Mouse (Mus musculus): ENCODE measurements around the gene Wscd2.

Gene Wscd2

DNA sequence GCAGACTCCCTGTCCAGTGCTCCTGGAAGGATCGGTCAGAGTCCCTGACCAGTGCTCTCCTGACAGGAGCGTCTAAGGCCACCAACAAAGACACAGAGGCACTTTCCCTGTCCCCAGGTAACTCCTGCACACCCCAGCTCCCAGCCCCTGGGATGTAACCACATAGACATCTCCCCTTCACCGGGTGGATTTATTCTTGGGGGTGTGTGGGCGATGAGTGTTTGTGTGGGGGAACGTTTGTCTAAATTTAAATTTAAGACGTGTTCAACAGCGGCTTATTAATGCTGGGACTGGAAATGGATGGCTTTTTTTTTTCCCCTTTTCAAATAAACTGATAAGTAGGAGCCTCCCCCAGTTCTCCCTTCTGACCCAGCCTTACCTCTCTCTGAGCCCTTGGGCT, 49.7 kb downstream of the Wscd2 start:
- DNase-seq (ENCODE audit: low spot score in 2 of 2), result peak in 1 of 2 experiments; percentile 47

DNA sequence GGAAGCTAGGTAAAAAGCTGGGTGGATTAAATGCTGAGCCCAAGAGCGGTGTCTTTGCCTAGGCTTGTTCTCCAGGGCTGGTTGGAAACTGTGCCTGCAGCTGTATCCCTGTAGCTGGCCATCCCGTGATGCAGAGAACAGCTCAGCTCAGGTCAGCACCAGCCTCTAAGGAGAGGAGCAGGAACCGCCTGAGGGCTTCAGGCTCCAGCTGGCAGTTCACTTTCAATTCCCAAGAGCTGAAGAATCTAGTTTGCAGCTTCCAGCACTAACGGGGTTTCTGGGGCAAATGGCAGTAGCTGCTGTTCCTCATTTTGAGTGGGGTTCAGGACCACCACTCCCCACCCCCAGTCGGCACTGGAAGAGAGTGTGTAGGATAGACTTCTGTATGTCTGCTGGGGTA, 51.1 kb downstream of the Wscd2 start:
- DNase-seq (ENCODE audit: low spot score in 2 of 2), result no peak

DNA sequence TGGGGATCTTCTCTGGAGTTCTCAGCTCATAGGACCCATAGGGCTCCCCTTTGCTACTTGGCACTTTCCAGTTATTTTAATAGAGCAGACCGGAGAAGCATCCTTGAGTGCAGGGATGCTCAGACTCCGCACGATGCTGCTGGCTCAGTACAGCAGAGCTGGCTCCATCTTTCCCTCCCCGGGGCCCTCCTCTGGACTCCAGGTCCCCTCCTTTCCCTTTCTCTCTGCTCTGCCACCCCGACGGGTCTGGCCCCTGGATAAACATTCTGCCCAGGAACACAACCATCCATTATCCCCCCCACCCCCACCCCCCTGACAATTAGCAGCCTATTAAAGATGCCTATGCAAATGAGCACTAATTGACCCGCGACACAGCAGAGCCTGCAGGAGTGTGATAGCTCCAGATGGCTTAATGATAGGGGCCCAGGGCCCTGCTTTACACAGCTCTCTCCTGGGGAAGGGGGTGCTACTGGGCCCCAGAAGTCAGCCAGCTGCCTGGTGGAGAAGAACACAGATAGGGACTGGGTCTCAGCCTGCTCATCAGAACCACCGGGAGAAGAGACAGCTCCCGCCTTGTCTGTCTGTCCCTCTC, 52.8 kb downstream of the Wscd2 start:
- no peak for DNase-seq (ENCODE audit: low spot score in 2 of 2)

DNA sequence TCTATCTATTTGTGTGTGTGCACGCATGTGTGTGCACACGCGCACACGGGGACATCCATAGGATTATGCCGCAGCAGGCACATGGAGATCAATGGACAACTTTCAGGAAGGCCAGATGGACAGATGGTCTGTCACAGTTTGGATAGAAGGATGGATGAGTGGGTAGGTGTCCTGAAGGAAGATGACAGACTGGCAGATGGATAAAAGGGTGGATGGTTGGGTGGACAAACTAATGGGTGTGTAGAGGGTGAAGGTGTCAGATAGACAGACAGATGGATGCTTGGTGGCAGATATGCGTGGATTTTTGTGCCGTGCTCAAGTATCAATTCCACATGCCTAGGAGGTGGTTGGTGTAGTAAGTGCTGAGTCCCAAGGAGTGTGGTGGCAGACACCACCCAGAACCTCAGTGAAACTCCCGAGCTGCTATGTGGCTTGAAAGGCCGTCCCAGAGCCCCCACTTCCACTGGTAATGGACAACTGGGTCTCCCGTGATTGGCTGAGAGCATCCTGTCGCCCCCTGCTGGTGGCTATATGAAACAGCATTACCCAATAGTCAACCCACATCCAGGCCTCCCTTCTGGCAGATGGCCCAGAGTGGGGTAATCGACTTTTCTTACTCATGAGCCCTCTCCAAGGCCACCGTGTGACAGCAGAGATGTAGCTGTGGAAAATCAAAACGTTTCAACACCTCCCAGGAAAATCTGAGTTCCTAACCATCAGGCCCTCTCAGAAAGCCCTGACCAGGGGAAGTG, 58.0 kb downstream of the Wscd2 start:
- DNase-seq (ENCODE audit: low spot score in 2 of 2), result peak; percentile 34 to 42

DNA sequence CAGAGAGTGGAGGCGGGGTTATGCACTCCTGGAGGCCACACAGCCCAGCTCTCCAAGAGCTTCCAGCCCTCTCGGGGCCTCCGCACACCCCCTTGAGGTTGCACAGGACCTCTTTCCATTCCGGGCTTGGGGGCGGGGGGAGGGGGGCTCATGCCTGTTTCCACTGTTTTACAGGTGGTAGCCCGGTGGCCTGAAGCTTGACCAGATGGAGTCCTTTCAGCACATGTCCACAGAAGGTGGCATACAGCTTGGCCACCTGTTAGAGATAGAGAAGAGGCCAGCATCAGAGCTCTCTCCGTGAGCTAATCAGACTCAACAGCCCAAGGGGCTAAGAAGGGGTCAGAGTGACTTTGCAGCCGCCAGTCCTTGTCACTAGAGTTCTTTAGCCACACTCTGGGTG, 60.1 kb downstream of the Wscd2 start:
- DNase-seq (ENCODE audit: low spot score in 2 of 2), result no peak

DNA sequence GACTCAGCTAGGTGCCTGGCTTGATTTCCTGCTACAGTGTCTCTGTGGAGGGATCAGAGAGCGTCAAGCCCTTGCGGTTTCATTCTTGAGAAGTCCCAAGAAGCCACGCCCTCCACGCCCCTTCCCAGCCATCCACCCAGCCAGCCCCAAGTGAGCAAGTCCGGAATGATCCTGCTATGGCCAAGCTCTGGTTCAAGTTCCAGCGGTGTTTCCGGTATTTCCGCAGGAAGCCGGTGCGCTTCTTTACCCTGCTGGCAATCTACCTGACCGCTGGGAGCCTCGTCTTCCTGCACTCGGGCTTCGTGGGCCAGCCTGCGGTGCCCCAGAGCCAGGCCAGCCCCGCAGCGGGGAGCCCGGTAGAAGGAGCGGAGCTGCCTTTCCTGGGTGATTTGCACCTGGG, 60.6 kb downstream of the Wscd2 start:
- no peak for DNase-seq (ENCODE audit: low spot score in 2 of 2)

DNA sequence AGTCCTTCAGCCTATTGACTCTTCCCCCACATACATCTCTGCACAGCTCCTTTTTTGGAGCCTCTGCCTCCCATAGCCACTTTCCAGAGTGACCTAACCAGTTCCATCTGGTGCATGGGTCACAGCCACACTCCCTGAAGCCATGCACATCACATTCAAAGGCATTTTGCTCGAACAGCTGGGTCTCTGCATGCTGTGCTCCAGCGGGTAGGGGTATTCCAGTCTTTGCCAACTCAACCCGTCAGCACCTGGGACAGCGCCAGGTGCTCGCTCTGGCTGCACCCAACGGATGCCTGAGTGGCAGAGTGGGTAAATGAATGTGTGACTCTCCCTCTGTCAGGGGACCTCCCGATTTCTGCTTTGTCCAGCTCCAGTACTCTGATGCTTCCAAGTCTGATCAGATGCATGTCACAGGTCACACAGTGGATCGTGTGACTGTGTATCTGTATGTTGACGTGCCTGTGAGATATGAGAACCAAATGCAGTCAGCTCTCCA, 63.3 kb downstream of the Wscd2 start:
- no peak for DNase-seq (ENCODE audit: low spot score in 2 of 2)

DNA sequence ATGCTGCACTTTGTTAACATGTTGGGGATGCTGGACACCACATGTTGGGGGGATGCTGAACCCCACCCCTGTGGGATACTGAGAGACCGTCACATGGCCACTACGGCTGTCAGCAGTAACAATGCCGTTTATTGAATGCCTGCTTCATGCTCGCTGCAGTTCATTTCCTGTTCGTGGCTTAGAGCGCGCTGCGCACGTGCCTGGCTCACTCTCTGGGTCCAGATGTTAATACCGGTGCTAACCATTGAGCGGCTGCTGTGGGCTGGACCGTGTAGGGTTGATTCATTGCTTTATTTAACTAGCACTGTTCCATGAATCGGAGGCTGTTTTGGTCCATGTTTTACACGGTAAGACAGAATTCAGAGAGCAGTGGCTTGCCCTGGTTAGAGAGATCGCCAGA, 64.0 kb downstream of the Wscd2 start:
- no peak for DNase-seq (ENCODE audit: low spot score in 2 of 2)

DNA sequence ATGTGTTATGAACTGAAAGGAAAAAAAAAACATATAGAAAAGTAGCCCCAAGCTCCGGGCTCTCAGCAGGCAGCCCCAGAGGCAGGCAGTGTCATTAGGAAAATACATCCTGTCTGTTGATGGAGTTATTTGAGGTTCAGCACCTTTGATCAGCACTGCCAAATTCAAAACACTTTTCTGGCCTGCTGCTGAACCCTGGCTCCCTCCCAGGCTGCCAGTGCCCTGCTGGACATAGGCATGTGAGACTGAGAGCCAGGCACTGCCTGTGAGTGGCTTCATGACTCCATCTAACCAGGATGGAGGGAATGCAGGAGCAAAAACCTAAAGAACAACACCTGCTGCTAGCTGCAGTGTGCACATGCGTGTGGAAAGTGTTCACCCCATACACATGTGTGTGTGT, 64.4 kb downstream of the Wscd2 start:
- no peak for DNase-seq (ENCODE audit: low spot score in 2 of 2)

DNA sequence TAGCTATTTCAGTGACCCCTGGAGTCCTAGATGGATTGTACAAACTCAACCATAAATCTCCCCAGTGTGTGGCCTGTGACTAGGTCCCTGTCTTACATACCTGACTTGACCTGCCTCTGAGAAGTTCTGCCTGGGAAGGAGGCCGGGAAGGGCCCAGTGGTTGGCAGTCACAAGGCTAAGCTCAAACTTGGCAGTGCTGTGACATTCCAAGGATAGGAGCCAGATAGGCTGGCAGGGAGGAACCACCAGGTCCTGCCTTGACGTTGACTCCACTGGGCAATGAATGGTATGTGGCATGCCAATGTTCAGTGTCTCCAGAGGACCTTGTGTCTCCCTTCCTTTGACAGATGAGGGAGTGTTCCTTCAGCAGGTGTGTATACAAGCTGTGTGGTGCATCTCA, 65.6 kb downstream of the Wscd2 start:
- DNase-seq (ENCODE audit: low spot score in 2 of 2), result no peak

DNA sequence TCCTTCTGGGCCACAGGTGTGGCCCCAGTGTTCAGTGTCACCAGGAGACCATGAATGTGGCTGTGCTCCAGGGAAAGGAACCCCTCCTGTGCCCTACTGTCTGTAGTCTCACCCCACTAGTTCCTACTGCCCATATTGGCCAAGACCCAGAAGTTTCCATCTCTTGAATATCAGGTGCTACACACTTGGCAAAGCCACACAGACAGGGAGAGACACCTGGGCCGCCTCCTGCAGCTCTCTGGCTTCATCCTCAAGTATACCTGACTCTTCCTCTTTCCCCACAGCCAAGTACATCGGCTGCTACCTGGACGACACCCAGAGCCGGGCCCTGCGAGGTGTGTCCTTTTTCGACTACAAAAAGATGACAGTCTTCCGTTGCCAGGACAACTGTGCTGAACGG, 67.9 kb downstream of the Wscd2 start:
- no peak for DNase-seq (ENCODE audit: low spot score in 2 of 2)

DNA sequence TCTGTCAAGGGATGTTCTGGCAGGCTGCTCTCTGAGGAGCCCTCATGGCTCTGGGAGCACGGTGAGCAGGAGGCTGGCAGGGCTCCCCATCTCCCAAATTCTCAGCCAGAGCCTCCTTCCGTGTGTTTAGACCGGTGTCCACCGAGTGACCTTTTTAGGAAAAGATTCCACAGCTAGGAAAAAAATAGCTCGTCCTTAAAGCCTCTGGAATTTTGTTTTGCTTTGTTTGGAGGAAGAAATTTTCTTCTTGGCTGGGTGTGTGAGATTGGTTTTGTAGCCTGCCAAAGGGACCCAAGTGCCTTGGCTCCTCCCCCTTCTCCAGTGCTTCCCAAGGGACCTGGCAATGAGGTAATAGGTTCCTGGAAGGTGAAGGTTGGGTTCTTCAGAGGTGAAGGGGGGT, 69.5 kb downstream of the Wscd2 start:
- no peak for DNase-seq (ENCODE audit: low spot score in 2 of 2)

DNA sequence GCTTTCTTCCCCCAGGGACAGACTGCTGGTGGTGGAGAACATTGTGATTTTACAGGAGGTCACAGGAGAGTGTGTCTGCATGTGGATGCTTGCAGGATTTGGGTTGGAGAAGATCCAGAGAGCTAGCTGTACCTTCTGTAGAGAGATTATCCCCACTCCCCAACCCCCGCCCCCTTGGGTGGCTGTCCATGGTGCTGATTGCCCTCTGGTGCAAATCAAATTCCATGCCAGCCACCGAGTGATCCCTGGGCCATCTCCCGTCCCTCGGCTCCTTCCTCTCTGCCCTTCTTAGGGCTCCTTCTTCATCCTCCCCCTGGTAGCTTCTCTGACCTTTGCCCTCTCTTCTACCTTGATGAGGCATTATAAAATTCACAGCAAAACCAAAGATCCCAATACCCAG, 74.3 kb downstream of the Wscd2 start:
- DNase-seq (ENCODE audit: low spot score in 2 of 2), result no peak

DNA sequence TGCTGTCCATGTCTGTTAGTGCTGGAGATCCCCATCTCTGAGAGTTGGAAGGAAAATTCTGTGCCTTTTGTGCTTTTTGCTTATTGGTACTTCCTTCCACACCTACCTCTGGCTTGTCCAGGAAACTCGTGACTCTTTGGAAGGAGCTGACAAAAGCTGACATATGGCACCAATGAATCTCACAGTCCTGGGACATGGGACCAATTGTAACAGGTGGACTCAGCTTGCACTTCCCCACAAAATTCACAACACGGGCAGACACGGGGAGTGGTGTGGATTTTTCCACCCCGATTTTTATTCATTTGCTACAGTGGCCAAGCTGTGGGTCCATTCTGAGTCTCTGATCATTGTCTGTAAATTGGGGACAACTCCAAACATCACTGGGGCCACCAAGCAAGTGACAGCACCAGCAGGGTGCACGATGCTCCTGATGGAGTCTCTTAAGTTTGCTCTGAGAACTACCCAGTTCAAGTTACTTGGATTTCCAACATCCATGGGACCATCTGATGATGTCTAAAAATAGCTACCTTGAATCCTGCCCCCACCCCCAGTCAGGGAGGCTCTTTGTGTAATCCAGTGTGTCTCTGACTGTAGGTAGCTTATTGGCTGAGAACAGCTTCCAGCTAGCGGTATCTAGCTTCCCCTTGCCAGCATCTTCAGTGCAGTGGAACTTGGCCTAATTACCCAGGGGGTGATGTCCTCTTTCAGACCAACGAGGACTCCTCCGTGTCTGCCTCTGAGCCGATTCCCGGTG, 75.1 kb downstream of the Wscd2 start:
- no peak for DNase-seq (ENCODE audit: low spot score in 2 of 2)

DNA sequence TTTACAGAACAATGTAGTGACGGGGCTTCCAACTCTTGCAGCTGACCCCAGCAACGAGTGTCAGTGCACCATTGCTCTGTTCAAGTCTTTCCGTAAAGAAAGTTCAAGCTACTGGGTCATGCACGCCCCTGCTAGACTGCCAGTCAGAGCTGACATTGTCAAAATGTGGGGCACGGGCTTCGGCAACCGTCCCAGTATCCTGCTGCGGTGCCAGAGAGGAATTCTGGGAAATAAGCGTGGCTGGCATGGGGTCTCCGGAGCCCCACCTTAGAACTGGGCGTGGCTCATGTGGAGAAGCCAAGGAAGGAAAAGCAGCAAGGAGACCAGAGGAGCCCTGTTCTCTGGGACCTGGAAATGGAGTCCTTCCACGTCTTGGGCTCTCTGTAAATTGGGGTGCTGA, 75.7 kb downstream of the Wscd2 start:
- no peak for DNase-seq (ENCODE audit: low spot score in 2 of 2)

DNA sequence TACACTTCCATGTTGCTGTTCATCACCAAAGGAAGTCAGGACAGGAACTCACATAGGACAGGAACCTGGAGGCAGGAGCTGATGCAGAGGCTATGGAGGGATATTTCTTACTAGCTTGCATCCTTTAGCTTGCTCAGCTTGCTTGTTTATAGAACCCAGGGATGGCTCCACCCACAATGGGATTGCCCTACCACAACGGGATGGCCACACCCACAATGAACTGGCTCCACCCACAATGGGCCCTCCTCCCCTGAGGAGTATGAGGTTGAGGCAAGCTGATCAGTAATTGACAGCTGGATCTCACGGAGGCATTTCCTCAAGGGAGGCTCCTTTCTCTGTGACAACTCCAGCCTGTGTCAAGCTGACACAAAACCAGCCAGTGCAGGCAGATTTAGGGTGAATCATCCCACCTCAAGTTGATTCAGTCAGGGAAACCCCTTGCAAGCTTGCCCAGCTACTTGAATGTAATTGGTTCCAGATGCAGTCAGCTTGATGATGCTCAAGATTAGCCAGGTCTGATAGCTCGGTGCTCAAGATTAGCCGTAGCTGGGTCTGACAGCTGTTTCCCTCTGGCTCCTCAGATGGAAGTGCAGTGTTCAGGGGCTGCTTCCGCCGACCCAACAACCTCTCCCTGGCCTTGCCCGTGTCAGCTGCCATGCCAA, 80.1 kb downstream of the Wscd2 start:
- no peak for DNase-seq (ENCODE audit: low spot score in 2 of 2)

DNA sequence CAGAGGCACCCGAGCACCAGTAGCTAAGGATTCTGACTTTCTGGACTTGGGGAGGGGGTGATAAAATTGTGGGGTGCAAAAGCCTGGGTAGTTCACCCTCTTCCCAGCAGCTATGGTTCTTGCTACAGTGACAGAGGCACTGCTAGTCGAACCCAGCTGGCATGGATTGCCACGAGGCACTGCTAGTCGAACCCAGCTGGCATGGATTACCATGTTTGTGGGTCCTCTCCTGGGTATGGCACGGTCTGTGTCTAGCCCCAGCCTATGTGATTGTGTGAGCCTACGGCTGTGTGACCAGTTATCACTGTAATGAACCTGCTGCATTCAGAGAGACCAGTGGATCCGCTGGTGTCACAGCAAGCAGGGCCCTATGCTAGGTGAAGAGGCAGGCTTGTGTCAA, 87.4 kb downstream of the Wscd2 start:
- no peak for DNase-seq (ENCODE audit: low spot score in 2 of 2)

DNA sequence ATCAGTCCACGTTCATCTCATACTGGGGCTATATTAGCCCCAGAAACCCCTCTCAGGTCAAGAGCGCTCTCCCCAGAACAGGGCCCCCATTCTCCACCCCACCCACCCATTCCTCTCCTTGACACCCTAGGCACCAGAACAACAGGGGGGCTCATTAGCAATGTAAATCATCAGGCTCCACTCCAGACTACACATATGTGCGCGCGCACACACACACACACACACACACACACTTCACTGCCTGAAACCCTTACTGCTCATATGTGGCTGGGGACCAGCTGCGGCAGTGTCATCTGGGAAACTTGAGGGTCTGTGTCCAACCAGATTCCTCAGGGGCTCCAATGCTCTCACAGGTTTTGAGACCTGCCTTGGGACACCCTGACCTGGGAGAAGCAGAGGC, 88.3 kb downstream of the Wscd2 start:
- DNase-seq (ENCODE audit: low spot score in 2 of 2), result no peak

DNA sequence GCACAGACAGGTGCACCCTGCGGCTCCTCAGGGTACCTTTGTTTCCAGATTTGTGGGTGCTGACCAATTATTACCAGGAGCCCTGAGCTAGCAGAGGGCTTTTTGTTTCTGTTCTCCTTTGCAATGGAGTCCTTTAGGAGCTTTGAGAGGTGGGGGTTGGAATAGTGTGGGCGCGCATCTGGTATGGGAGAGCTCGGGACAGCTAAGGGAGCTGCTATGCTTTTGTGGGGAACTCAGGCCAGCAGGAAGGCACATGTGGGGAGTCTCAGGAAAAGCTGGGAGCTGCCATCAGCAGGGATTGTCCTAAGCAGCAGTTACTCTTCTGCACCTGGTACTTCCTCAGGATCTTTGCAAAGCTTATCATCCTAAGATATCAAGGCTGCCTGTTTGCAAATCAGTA, 89.0 kb downstream of the Wscd2 start:
- DNase-seq (ENCODE audit: low spot score in 2 of 2), result no peak

DNA sequence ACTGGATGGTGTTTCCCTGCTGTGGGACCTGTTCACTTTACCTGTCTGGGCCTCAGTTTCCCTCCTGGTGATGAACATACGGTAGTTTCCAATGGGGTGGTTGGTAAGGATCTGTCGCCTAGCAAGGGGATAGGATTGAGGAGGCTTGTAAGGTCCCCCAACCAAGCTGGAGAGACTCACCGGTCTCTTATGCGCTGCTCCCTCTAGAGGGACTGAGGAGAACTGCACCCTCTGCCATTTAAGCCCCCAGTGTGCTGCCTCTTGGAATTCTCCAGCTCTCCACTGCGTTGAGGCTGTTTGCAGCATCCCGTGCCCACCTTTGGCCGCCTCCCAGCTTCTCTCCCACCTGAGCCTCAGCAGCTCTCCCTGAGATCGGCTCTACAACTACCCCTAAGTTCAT, 90.1 kb downstream of the Wscd2 start:
- no peak for DNase-seq (ENCODE audit: low spot score in 2 of 2)

DNA sequence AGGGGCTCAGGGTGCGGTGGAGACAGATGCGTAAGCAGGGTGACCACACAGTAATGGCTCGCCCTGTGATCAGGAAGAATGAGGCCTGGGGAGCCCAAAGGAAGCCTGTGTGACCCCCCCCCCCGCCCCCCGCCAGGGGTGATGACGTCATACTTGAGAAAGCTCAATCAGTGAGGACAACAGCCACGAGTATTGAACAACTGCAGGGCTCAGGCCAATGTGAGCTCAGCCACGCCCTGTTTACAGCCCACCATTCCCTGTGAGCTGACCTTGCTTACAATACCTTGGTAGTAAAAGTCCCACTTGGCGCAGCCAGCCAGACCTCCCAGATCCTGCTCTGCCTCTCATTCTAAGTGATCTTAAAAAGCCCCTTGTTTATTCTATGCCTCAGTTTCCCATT, 90.7 kb downstream of the Wscd2 start:
- DNase-seq (ENCODE audit: low spot score in 2 of 2), result no peak

DNA sequence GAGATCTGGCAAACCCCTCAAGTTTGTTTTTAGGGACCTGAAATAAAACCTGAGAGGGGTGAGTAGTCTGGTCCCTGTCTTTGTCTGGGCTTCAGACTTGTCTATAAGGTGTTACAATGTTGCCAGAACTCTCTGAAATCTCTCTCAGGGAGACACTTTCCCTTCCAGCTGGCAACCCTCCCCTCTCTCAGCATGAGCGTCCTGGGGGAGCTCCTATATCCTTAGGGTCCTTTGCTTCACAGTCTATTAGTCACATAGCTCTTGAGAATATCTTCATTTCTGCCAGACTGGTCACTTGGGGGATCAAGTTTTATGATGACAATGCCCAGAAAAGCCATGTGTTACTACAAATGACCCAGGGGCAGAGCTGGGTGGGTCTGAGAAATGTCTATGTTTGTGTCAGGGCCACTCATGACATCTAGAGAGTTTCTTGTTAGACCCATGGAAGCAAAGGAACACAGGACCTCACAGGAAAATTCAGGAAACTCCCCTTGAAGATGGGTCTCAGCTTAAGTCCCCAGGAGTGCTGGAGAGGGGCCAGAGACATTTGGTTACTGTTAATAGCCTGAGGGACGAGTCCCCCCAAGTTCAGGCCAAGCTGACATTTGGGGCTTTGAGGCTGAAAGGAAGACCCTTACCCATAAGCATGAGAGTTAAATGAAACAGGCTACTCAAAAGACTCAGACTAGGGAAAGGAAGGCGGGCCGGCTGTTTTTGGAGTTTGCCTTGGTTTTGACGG, 93.5 kb downstream of the Wscd2 start:
- no peak for DNase-seq (ENCODE audit: low spot score in 2 of 2)
